Mouse (Mus musculus) layer of hippocampus, adult 9-10 months (tissue): ENCODE measurements around the gene Tmem221.
A peak's percentile ranks its signal among the peaks of the same experiment; 100 is the strongest.

ENCODE experiments used
- DNase-seq: peaks from one replicate; pipeline ENCODE4 v3.0.0; 2022; ENCODE audit warnings: low spot score

Gene Tmem221

DNA sequence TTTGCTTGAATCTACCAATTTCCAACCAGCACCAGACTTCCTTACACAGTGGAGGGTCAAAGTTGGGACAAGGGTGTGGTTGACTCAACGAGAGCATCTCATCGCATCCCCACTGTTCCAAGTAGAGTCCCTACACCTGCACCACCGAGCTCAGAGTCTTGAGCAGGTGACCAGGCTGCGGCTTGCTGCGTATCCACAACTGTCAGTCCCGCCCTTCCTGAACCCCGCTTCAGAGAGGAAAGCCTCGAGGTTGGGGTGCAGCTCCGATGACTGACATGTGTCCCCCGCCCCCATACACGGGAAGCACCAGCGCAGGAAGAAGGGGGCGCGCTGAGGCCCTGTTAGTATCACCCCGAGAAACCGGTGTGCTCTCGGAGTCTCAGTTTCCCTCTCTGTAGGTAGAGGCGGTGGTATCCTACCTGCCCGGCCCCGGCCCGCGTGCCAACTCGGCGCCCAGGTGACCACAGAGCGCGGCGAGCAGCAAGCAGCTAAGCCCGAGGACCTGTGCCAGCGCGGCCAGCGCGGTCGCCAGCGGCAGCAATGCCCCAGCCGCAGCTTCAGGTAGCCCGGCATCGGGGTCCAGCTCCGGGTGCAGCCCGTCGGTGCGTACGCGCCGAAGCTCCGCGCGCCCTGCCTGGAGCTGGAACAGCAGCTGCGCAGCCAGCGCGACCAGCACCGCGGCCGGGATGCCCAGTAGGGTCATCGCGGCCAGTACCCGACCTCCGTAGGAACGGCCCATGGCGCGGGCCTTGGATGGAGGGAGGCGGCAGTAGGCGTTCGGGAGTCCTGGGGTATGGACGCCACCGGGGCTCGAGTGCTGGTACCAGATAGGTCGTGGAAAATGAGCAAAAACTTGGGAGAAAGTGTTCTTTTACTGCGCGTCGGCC is at the start of gene Tmem221:
TSS of gene Tmem221 (minus strand) at position 801 of the 887 bp plus-strand sequence.
- no peak for DNase-seq

GRCm38 (mm10) chr8:71604021-71604420 is 45.4 kb upstream of the Tmem221 start:
- DNase-seq = no peak

GRCm38 (mm10) chr8:71602666-71603334 is 44.1 kb upstream of the Tmem221 start:
- DNase-seq = no peak

GRCm38 (mm10) chr8:71601939-71602665 is 43.4 kb upstream of the Tmem221 start:
- DNase-seq = no peak

DNA sequence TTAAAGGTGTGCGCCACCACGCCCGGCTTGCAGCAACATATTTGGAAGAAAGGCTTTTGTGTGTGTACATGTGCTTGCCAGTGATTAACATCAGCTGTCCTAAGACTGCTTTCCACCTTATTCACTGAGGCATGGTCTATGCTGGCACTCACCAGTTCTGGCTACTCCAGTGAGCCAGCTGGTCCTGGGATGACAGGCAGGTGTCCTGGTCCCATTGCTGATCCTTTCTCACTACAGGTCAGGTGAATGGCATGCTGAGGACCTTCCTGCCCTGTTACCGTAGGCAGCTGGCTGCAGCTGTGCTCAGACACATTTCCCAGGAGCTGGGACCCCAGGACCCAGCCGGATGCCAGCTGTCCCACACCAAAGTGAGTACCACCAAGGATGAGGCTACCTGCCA is 40.2 kb upstream of the Tmem221 start:
- DNase-seq = no peak

- DNase-seq = no peak
Observed at GRCm38 (mm10) chr8:71598375-71598774, 39.7 kb upstream of the Tmem221 start.

- DNase-seq = no peak
Observed at GRCm38 (mm10) chr8:71597451-71597850, 38.8 kb upstream of the Tmem221 start, which contains the start of gene Fam129c. Fam129c (plus strand) TSS chr8:71597648.

DNA sequence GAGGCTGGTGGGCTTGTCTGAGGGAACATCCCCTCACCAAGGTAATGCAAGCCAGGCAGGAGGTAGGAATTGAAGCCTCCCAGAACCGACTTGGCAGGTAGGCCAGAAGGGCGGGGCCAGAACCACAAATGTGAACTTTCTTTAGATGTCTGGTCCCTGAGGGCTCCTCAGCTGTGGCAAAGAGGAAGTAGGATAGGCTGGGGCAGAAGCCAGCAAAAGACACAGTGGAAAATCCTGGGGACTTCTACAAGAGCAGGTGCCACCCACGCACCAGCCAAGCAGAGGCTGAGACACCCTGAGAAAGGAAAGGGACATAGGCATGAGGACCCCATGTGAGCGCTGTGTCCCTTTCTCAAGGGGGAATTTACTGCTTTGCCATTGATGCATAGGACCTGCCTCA is 38.1 kb upstream of the Tmem221 start:
- DNase-seq = no peak

- no peak for DNase-seq
Observed at GRCm38 (mm10) chr8:71596384-71596783, 37.7 kb upstream of the Tmem221 start.

DNA sequence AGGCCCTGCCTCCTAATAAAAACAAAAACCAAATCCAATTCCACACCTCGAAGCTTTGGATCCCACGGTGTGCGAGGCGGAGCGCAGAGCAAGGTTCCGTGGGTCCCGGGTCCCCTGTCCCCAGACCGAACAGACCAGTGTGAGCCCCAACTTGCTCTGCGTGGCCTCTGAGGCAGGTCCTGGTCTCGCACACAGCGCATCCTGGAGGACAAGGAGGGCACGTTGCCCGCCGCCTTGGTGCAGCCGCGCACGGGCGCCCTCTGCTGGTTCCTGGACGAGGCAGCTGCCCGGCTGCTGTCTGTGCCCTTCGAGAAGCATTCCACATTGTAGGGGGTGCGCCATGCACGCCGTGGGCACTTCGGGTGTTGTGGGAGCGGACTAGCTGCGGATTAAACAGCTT is 37.2 kb upstream of the Tmem221 start:
- peak; percentile 82 for DNase-seq

GRCm38 (mm10) chr8:71594324-71594722 is 35.7 kb upstream of the Tmem221 start:
- DNase-seq = no peak

- DNase-seq = no peak
Observed at GRCm38 (mm10) chr8:71593556-71594323, 35.1 kb upstream of the Tmem221 start.

- DNase-seq = peak; percentile 65
Observed at GRCm38 (mm10) chr8:71592374-71593170, 33.9 kb upstream of the Tmem221 start.

DNA sequence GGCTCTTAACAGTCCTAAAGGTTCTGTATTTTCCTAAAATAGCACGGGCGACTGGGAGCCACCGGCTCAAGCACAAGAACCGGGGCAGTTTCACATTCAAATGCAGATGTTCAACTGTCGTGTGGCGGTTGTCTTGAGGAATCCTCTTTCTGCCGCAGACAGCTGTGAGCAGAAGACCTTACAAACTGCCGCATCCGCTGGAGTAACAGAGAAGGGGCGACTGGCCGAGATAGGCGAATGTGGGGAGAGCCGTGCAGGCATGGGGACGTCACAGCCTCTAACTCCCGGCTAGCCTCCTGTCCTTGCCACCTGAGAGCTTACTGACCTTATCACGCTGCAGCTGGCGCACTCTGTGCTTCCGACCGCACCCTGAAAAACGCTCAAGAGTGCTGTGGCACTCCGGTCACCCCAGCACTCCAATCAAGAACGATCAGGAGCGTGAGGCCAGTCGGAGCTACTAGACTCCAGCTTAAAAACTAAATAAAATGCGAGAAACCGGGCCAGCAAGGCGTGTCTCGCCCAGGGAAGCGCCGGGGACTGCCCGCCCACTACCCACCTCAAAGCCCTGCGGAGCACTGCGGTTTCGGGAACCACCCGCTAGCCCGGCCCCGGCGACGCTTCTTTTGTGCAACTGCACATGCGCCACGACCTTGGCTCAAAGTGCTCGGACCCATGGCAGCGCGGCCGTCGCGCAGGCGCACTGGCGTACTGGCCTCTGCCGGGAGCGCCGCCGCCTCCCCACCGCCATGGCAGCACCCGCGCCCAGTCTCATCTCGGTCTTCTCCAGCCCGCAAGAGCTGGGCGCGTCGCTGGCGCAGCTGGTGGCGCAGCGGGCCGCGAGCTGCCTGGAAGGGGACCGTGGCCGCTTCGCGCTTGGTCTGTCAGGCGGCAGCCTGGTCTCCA is 33.1 kb upstream of the Tmem221 start, which contains the start of gene Pgls:
TSS of gene Pgls (plus strand) at position 706 of the 903 bp plus-strand sequence.
- DNase-seq = peak; percentile 91

GRCm38 (mm10) chr8:71591017-71591416 is 32.3 kb upstream of the Tmem221 start:
- no peak for DNase-seq

DNA sequence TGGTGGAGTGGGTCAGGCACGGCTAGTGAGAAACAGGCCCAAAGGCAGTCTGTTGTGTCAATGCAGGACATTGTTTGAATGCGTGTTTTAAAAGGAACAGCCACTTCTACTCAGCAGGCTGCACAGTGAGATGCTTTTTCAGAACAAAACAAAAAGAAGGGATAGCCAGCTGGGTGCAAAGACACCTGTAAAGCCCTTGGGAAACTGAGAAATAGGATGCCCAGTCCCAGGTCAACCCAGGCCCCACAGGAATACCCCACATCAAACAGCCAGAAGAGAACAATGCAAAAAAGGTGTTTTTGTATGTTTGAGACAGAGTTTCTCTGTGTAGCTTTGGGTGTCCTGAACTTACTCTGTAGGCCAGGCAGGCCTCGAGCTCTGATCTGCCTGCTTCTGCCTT is 30.1 kb upstream of the Tmem221 start:
- DNase-seq = no peak

- no peak for DNase-seq
Observed at GRCm38 (mm10) chr8:71586891-71587290, 28.2 kb upstream of the Tmem221 start.

DNA sequence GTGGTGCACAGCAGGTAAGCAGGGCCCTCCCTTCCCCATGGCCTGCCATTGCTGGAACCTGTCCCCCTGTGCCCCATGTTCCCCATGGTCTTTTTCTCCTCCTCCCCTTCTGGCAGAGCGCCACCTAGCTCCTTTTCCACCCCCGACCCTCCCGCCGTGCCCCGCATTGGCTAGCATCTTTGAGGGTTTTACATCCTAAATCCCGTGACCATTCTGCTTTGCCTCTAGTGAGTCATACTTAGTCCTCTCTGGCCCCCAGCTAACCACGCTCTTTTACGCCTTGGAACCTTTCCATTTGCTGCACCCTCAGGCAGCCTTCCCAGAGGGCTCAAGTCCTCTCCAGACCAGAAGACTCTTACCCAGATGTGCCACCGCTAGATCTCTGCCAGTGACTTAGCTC is 21.5 kb upstream of the Tmem221 start:
- DNase-seq = no peak

DNA sequence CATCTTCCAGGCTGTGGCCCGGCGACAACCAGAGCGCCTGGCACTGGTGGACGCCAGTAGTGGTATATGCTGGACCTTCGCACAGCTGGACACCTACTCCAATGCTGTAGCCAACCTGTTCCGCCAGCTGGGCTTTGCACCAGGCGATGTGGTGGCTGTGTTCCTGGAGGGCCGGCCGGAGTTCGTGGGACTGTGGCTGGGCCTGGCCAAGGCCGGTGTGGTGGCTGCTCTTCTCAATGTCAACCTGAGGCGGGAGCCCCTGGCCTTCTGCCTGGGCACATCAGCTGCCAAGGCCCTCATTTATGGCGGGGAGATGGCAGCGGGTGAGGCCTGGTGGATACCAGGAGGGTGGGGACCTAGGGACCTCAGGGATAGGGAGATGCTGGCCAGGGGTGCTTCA is 20.8 kb upstream of the Tmem221 start:
- no peak for DNase-seq

- DNase-seq = no peak
Observed at GRCm38 (mm10) chr8:71579009-71579408, 20.3 kb upstream of the Tmem221 start.
